Mouse (Mus musculus): Measurements from ENCODE around the gene Rsrp1. TPM values are rescaled to one million over a fixed set of nuclear protein-coding genes. Genes with fewer than 3 reads are reported as not detected.

Gene Rsrp1
- 691 and 1,139 TPM in 2 replicates for polyA plus RNA-seq (2012; rRNA removed)

DNA sequence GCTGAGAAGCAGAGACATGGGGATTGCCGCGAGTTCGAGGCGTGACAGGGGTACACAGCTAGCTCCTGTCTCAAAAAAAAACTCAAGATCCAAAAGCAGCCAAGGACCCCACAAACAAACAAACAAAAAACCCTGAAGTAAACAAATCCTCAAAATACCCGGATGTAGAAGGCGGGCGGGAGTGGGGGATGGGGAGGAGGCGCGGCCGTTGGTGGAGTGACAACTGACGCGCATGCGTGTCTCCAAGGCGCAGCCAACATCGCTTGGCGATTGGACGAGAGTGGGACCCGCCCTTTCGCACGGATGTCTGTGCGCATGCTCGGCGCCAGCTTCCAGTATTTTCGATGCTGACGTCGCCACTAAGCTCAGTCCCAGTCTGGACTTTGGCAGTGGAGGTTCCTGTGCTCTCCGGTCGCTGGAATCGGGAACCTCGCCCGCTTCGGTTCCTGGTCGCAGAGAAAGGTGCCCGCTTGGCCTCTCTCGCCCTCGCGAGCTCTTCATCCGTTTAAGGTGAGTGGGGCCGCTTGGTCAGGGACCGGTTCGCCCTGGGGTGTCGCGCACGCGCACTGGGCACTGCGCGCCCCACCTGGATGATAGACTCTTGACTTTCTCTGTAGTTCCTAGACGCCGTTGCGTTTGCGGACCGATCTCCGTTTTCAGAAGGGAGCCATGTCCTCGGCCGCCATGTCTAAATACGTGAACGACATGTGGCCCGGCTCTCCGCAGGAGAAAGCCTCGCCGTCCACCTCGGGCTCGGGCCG is at the start of gene Rsrp1:
Rsrp1 (plus strand) TSS at position 335 of the 761 bp plus-strand sequence.
- peak within 1 kb of the TSS; percentile 97 for H3K27ac ChIP-seq (ENCODE audit: insufficient read depth, low read length)
- H3K27me3 ChIP-seq (ENCODE audit: control insufficient read depth, insufficient read depth, low read length) = no peaks in the 10 kb centered on the region
- peaks cover 26% of the 10 kb centered on the region; the same call in 1 of the 2 replicates for H3K4me1 ChIP-seq (ENCODE audit: control insufficient read depth, insufficient read depth, insufficient read length)
- peaks cover 34% of the 10 kb centered on the region for H3K36me3 ChIP-seq (ENCODE audit: control insufficient read depth, insufficient read depth, low read length)
- TF ChIP-seq POLR2A (IDR thresholded peaks at IDR 0.05; ENCODE audit: low read depth, low read length) = peak; percentile 100
- no peak for TF ChIP-seq CTCF (IDR thresholded peaks at IDR 0.05; ENCODE audit: extremely low read depth, insufficient read depth, insufficient read length, insufficient replicate concordance)
- peak; percentile 96 for DNase-seq (ENCODE audit: low read depth in 1 of 2, low spot score in 2 of 2)
- under 1% methylated on average over 64 of the region's 64 CpGs for WGBS
- H3K4me3 ChIP-seq (ENCODE audit: extremely low read depth, insufficient read depth, insufficient read length) = peak within 1 kb of the TSS; percentile 92

DNA sequence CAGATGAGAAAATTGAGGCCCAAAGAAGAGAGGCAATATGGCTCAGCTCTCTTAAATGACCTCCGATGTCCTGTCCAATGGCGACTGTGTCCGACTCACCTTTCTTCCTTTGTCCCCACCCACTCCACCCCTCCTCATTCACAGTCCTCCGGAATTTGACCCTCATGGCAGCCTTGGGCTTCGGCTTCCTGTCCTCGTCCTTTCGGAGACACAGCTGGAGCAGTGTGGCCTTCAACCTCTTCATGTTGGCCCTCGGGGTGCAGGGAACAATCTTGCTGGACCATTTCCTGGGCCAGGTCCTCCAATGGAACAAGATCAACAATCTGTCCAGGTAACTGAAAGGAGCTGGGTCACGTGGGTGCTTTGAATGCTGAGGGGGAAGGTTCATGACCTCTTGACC is 47.2 kb upstream of the Rsrp1 start:
- 93% methylated on average over 9 of the region's 9 CpGs for WGBS
- H3K27me3 ChIP-seq (ENCODE audit: control insufficient read depth, insufficient read depth, low read length) = no peaks in the 10 kb centered on the region
- DNase-seq (ENCODE audit: low read depth in 1 of 2, low spot score in 2 of 2) = no peak
- H3K4me3 ChIP-seq (ENCODE audit: extremely low read depth, insufficient read depth, insufficient read length) = no peak overlapping the region
- no peaks in the 10 kb centered on the region for H3K36me3 ChIP-seq (ENCODE audit: control insufficient read depth, insufficient read depth, low read length)
- H3K27ac ChIP-seq (ENCODE audit: insufficient read depth, low read length) = no peak overlapping the region
- TF ChIP-seq POLR2A (IDR thresholded peaks at IDR 0.05; ENCODE audit: low read depth, low read length) (no peak), CTCF (IDR thresholded peaks at IDR 0.05; ENCODE audit: extremely low read depth, insufficient read depth, insufficient read length, insufficient replicate concordance) (no peak)
- H3K4me1 ChIP-seq (ENCODE audit: control insufficient read depth, insufficient read depth, insufficient read length) = no peaks in the 10 kb centered on the region; the same call in 1 of the 2 replicates

DNA sequence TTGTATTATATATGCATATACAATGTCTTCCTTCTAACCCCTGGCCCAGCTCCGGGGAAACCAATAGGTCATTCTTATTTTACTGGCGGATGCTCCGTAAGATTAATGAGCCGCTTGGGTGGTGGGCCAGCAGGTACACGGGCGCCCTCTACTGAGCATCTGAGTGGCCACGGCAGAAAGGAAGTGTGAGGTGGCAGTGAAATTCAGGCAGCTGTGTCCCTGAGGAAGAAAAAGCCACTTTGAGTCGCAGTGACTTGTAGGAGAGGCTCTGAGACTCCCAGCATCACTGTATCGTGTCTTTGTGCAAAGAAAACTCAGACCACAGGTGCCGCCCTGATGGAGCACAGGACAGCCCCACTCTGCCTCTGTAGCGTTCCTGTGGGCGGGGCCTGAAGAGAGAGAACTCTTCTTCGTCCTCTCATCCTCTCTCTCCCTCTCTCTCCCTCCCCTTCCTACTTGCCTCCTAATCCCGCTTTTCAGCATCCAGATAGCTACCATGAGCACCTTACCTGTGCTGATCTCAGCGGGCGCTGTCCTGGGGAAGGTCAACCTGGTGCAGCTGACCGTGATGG is 43.9 kb upstream of the Rsrp1 start:
- Histone ChIP-seq H3K4me1 (ENCODE audit: control insufficient read depth, insufficient read depth, insufficient read length) (no peaks in the 10 kb centered on the region; the same call in 1 of the 2 replicates), H3K4me3 (ENCODE audit: extremely low read depth, insufficient read depth, insufficient read length) (peak overlapping the region; percentile 40; the same call in 1 of the 2 replicates), H3K36me3 (ENCODE audit: control insufficient read depth, insufficient read depth, low read length) (no peaks in the 10 kb centered on the region), H3K27ac (ENCODE audit: insufficient read depth, low read length) (no peak overlapping the region), H3K27me3 (ENCODE audit: control insufficient read depth, insufficient read depth, low read length) (no peaks in the 10 kb centered on the region)
- WGBS = 11% methylated on average over 17 of the region's 17 CpGs
- peak; percentile 75; the same call in 1 of the 2 replicates for TF ChIP-seq CTCF (IDR thresholded peaks at IDR 0.05; ENCODE audit: extremely low read depth, insufficient read depth, insufficient read length, insufficient replicate concordance)
- TF ChIP-seq POLR2A (IDR thresholded peaks at IDR 0.05; ENCODE audit: low read depth, low read length) = no peak
- DNase-seq (ENCODE audit: low read depth in 1 of 2, low spot score in 2 of 2) = peak; percentile 49 to 72

DNA sequence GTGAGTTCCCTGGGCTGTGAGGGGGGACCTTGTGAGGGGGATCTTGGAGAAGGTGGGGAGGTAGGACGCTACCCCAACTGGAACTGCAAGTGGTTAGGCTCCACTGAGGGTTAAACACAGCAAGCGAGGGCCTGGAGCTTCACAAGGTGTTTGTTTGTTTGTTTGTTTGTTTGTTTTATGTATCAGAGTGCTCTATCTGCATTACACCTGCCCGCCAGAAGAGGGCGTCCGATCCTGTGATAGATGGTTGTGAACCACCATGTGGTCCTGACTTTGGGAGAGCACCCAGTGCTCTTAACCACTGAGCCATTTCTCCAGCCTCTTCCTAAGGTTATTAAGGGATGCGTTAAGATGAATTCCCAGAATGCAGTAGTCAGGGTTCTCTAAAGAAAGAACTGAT is 43.4 kb upstream of the Rsrp1 start:
- TF ChIP-seq CTCF (IDR thresholded peaks at IDR 0.05; ENCODE audit: extremely low read depth, insufficient read depth, insufficient read length, insufficient replicate concordance) (no peak), POLR2A (IDR thresholded peaks at IDR 0.05; ENCODE audit: low read depth, low read length) (no peak)
- no peak for DNase-seq (ENCODE audit: low read depth in 1 of 2, low spot score in 2 of 2)
- Histone ChIP-seq H3K4me3 (ENCODE audit: extremely low read depth, insufficient read depth, insufficient read length) (no peak overlapping the region), H3K36me3 (ENCODE audit: control insufficient read depth, insufficient read depth, low read length) (no peaks in the 10 kb centered on the region), H3K4me1 (ENCODE audit: control insufficient read depth, insufficient read depth, insufficient read length) (no peaks in the 10 kb centered on the region; the same call in 1 of the 2 replicates), H3K27ac (ENCODE audit: insufficient read depth, low read length) (no peak overlapping the region), H3K27me3 (ENCODE audit: control insufficient read depth, insufficient read depth, low read length) (no peaks in the 10 kb centered on the region)
- WGBS = 51% methylated on average over 6 of the region's 6 CpGs

DNA sequence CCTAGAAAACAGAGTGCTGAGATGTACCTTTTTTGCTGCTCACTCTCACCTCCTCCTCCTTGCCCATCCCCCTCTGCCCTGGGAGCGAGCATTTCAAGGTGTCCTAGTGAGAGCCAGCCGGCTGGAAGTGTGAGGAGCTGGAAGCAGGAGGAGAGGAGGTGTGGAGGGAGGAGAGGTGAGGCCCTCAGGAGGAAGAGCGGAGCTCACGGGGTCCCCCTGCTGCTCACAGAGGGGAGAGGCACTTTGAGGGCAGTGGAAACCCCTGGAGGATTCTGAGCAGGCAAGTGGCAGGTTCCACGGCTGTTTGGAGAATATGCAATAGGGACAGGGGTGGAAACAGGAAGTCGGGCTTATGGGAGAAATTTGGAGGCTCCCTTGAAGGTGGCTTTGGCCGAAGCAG is 40.1 kb upstream of the Rsrp1 start:
- no peaks in the 10 kb centered on the region for H3K36me3 ChIP-seq (ENCODE audit: control insufficient read depth, insufficient read depth, low read length)
- 42% methylated on average over 7 of the region's 7 CpGs for WGBS
- peak in 1 of 2 experiments; percentile 30 for DNase-seq (ENCODE audit: low read depth in 1 of 2, low spot score in 2 of 2)
- TF ChIP-seq POLR2A (IDR thresholded peaks at IDR 0.05; ENCODE audit: low read depth, low read length) = no peak
- peak; percentile 81 for TF ChIP-seq CTCF (IDR thresholded peaks at IDR 0.05; ENCODE audit: extremely low read depth, insufficient read depth, insufficient read length, insufficient replicate concordance)
- H3K27ac ChIP-seq (ENCODE audit: insufficient read depth, low read length) = no peak overlapping the region
- no peak overlapping the region for H3K4me3 ChIP-seq (ENCODE audit: extremely low read depth, insufficient read depth, insufficient read length)
- H3K27me3 ChIP-seq (ENCODE audit: control insufficient read depth, insufficient read depth, low read length) = no peaks in the 10 kb centered on the region
- H3K4me1 ChIP-seq (ENCODE audit: control insufficient read depth, insufficient read depth, insufficient read length) = no peaks in the 10 kb centered on the region; the same call in 1 of the 2 replicates

DNA sequence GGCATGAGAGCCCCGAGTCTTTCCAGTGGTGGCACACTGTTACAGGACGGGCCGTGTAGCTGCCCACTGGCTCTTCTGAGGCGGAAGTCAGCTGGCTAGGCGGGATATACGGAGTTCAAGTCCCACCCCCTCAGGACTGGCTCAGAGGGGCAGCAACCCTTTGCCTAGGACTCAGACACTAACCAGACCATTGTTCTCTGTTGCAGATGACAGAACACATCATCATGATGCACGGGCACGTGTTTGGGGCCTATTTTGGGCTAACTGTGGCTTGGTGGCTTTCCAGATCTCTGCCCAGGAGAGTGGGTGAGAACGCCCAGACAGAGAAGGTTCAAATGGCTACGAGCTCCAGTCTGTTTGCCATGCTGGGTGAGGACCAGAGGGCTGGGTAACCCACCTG is 39.6 kb upstream of the Rsrp1 start:
- H3K36me3 ChIP-seq (ENCODE audit: control insufficient read depth, insufficient read depth, low read length) = no peaks in the 10 kb centered on the region
- H3K4me3 ChIP-seq (ENCODE audit: extremely low read depth, insufficient read depth, insufficient read length) = no peak overlapping the region
- WGBS = 57% methylated on average over 10 of the region's 10 CpGs
- no peak for DNase-seq (ENCODE audit: low read depth in 1 of 2, low spot score in 2 of 2)
- TF ChIP-seq POLR2A (IDR thresholded peaks at IDR 0.05; ENCODE audit: low read depth, low read length) (no peak), CTCF (IDR thresholded peaks at IDR 0.05; ENCODE audit: extremely low read depth, insufficient read depth, insufficient read length, insufficient replicate concordance) (no peak)
- H3K27me3 ChIP-seq (ENCODE audit: control insufficient read depth, insufficient read depth, low read length) = no peaks in the 10 kb centered on the region
- no peaks in the 10 kb centered on the region; the same call in 1 of the 2 replicates for H3K4me1 ChIP-seq (ENCODE audit: control insufficient read depth, insufficient read depth, insufficient read length)
- no peak overlapping the region for H3K27ac ChIP-seq (ENCODE audit: insufficient read depth, low read length)

Data from spleen, adult 2 months (tissue).